Mouse (Mus musculus) myocyte (in vitro differentiated cells): ENCODE measurements at regions not wholly inside any gene's neighbourhood (a gene's known extent, or its start where the extent isn't known, plus 50 kb on each side); places are given as distances from the start of the nearest gene placed in this dataset.

Source experiments
- H3K27me3 ChIP-seq: one replicate; pipeline ENCODE4 v1.6.1; 2011; ENCODE audit not compliant: control insufficient read depth, insufficient read depth, insufficient read length
- H3K36me3 ChIP-seq: one replicate; pipeline ENCODE4 v1.6.1; 2011; ENCODE audit not compliant: control insufficient read depth, insufficient read depth
- H3K4me2 ChIP-seq: one replicate; pipeline ENCODE4 v1.6.1; 2011; ENCODE audit warnings: low read depth, control low read depth
- H3K4me3 ChIP-seq: one replicate; pipeline ENCODE4 v1.5.1; 2011; ENCODE audit warnings: mild to moderate bottlenecking, control low read depth, moderate library complexity
- H3K79me2 ChIP-seq: one replicate; pipeline ENCODE4 v1.6.1; 2011; ENCODE audit not compliant: control insufficient read depth, insufficient read depth
- H3ac ChIP-seq: one replicate; pipeline ENCODE4 v1.6.1; 2011; ENCODE audit not compliant: control insufficient read depth, insufficient read length
- CEBPB ChIP-seq: IDR thresholded peaks from 2 replicates; pipeline ENCODE4 v1.6.1; 2011; ENCODE audit warnings: mild to moderate bottlenecking, moderate library complexity; ENCODE audit not compliant: poor library complexity, insufficient read depth, severe bottlenecking
- E2F4 ChIP-seq: IDR thresholded peaks from one replicate; pipeline ENCODE4 v1.6.1; 2011; ENCODE audit warnings: mild to moderate bottlenecking, control low read depth, moderate library complexity; ENCODE audit not compliant: insufficient read depth
- MAX ChIP-seq: IDR thresholded peaks from one replicate; pipeline ENCODE4 v1.6.1; 2011; ENCODE audit warnings: low read depth, mild to moderate bottlenecking, control low read depth
- MYOD1 ChIP-seq, 3 experiments: IDR thresholded peaks; one replicate each; pipeline ENCODE4 v1.6.1; 2011; ENCODE audit warnings: control low read depth in 2 of 3, low read depth in 2 of 3, mild to moderate bottlenecking in 2 of 3, moderate library complexity in 1 of 3; ENCODE audit not compliant: insufficient read length in 2 of 3, control insufficient read depth in 1 of 3
- MYOG ChIP-seq, 3 experiments: IDR thresholded peaks; one replicate each; pipeline ENCODE4 v1.6.1; 2011; ENCODE audit warnings: control low read depth in 2 of 3, low read depth in 2 of 3, mild to moderate bottlenecking in 2 of 3; ENCODE audit not compliant: insufficient read length in 2 of 3, control insufficient read depth in 1 of 3, insufficient read depth in 1 of 3
- POLR2A ChIP-seq: IDR thresholded peaks from one replicate; pipeline ENCODE4 v1.6.1; 2011; ENCODE audit warnings: low read depth, mild to moderate bottlenecking, control low read depth, moderate library complexity; ENCODE audit not compliant: insufficient read length
- POLR2AphosphoS2 ChIP-seq: IDR thresholded peaks from one replicate; pipeline ENCODE4 v1.6.1; 2011; ENCODE audit warnings: low read depth, control low read depth; ENCODE audit not compliant: insufficient read length
- REST ChIP-seq: IDR thresholded peaks from one replicate; pipeline ENCODE4 v1.6.1; 2011; ENCODE audit warnings: mild to moderate bottlenecking, control low read depth, moderate library complexity; ENCODE audit not compliant: insufficient read depth, insufficient read length
- SRF ChIP-seq: IDR thresholded peaks from one replicate; pipeline ENCODE4 v1.6.1; 2011; ENCODE audit warnings: low read depth; ENCODE audit not compliant: control insufficient read depth, insufficient read length
- TCF12 ChIP-seq: IDR thresholded peaks from one replicate; pipeline ENCODE4 v1.6.1; 2011; ENCODE audit warnings: mild to moderate bottlenecking, control low read depth; ENCODE audit not compliant: poor library complexity, insufficient read depth, severe bottlenecking
- TCF3 ChIP-seq: IDR thresholded peaks from one replicate; pipeline ENCODE4 v1.6.1; 2011; ENCODE audit warnings: low read depth, control low read depth; ENCODE audit not compliant: insufficient read length
- USF1 ChIP-seq: IDR thresholded peaks from one replicate; pipeline ENCODE4 v1.6.1; 2011; ENCODE audit warnings: low read depth, mild to moderate bottlenecking, control low read depth, moderate library complexity

- H3K79me2 ChIP-seq = no peaks in the 10 kb centered on the region
- H3ac ChIP-seq = no peak overlapping the region
- H3K4me2 ChIP-seq = no peak overlapping the region
- no peaks in the 10 kb centered on the region for H3K36me3 ChIP-seq
- H3K27me3 ChIP-seq = no peaks in the 10 kb centered on the region
- TF ChIP-seq CEBPB (no peak), POLR2AphosphoS2 (no peak), MYOD1 (IDR thresholded peaks at IDR 0.05; ENCODE audit: control insufficient read depth in 1 of 3, insufficient read length in 2 of 3, low read depth in 2 of 3) (no peak), TCF3 (no peak), POLR2A (no peak), REST (no peak), SRF (no peak), USF1 (no peak), TCF12 (no peak), E2F4 (no peak), MAX (no peak)
- no peak overlapping the region for H3K4me3 ChIP-seq
These were observed 66.5 kb upstream of the Btg1 start for GRCm38 (mm10) chr10:96550266-96550665.

GRCm38 (mm10) chr10:96557336-96557735 lies 59.5 kb upstream of the Btg1 start:
- H3K4me2 ChIP-seq = no peak overlapping the region
- H3K27me3 ChIP-seq = no peaks in the 10 kb centered on the region
- TF ChIP-seq REST = no peak
- no peak for TF ChIP-seq MAX
- TF ChIP-seq POLR2A = no peak
- TF ChIP-seq MYOG (IDR thresholded peaks at IDR 0.05; ENCODE audit: control insufficient read depth in 1 of 3, insufficient read depth in 1 of 3, insufficient read length in 2 of 3, low read depth in 2 of 3) = no peak
- TF ChIP-seq CEBPB = no peak
- TF ChIP-seq E2F4 = no peak
- no peak for TF ChIP-seq USF1
- TF ChIP-seq SRF = no peak
- no peaks in the 10 kb centered on the region for H3K36me3 ChIP-seq
- H3K4me3 ChIP-seq = no peak overlapping the region
- no peaks in the 10 kb centered on the region for H3K79me2 ChIP-seq
- H3ac ChIP-seq = no peak overlapping the region

- Histone ChIP-seq H3K36me3 (no peaks in the 10 kb centered on the region), H3K79me2 (no peaks in the 10 kb centered on the region), H3K4me3 (no peak overlapping the region), H3ac (no peak overlapping the region), H3K27me3 (no peaks in the 10 kb centered on the region), H3K4me2 (no peak overlapping the region)
- TF ChIP-seq POLR2A = no peak
- no peak for TF ChIP-seq REST
- TF ChIP-seq MAX = no peak
- no peak for TF ChIP-seq MYOG (IDR thresholded peaks at IDR 0.05; ENCODE audit: control insufficient read depth in 1 of 3, insufficient read depth in 1 of 3, insufficient read length in 2 of 3, low read depth in 2 of 3)
- TF ChIP-seq TCF3 = no peak
- no peak for TF ChIP-seq CEBPB
- no peak for TF ChIP-seq E2F4
- no peak for TF ChIP-seq SRF
- TF ChIP-seq POLR2AphosphoS2 = no peak
- TF ChIP-seq USF1 = no peak
- TF ChIP-seq MYOD1 (IDR thresholded peaks at IDR 0.05; ENCODE audit: control insufficient read depth in 1 of 3, insufficient read length in 2 of 3, low read depth in 2 of 3) = no peak
- no peak for TF ChIP-seq TCF12
These were observed 51.5 kb upstream of the Btg1 start for GRCm38 (mm10) chr10:96565343-96565742.
